Mouse (Mus musculus) spleen, adult 2 months (tissue): ENCODE results near the gene Cse1l.

Source experiments
- CTCF ChIP-seq: fragments of 200-500 bp; IDR thresholded peaks from 2 replicates; pipeline ENCODE4 v1.5.1; 2011; ENCODE audit warnings: mild to moderate bottlenecking, inconsistent platforms; ENCODE audit not compliant: insufficient read depth, insufficient read length, insufficient replicate concordance; ENCODE audit errors: extremely low read depth
- POLR2A ChIP-seq: fragments of 200-500 bp; IDR thresholded peaks from 2 replicates; pipeline ENCODE4 v1.6.1; 2011; ENCODE audit warnings: low read depth, low read length, inconsistent platforms

GRCm38 (mm10) chr2:166856366-166856765, 49.5 kb upstream of the Cse1l start:
- TF ChIP-seq POLR2A, result no peak
- TF ChIP-seq CTCF, result no peak
